ENCODE assay signal across 12 mouse cellular contexts in genomic region chr10:52217564-52217934, GRCm38 (mm10). TPM values are rescaled to one million over a fixed set of nuclear protein-coding genes. Genes with fewer than 3 reads are reported as not detected.
DNase-seq lines count a peak whose midpoint lies in the region.
"Had no signal": no experiment of that assay in that cellular context is flagged by ENCODE, and none has a peak within 500 bp of the region (broad histone marks: within the 10 kb centered on the region; RNA-seq: fewer than 3 reads in every experiment).

No protein-coding gene starts in this region.

- peak; percentile 18 for DNase-seq in layer of hippocampus, adult 11-12 months (ENCODE audit: low spot score)
- no peak for DNase-seq in layer of hippocampus, adult 8-10 months (ENCODE audit: low spot score in 2 of 2)
- DNase-seq in right cerebral cortex, postnatal 4 days: peak; percentile 35
- no peak for DNase-seq in right cerebral cortex, postnatal 36 days (ENCODE audit: low spot score in 2 of 2)
- peak; percentile 12 to 13 for DNase-seq in kidney, postnatal 36 days
- no peak for DNase-seq in spleen, adult 12 weeks (ENCODE audit: low spot score)
- no peak for DNase-seq in B cell, adult 2 months
- DNase-seq: heart, postnatal 14 days; thymus, postnatal 4 days had no signal

RNA-seq across cellular contexts. Expression of gene Dcbld1, which starts 15.9 kb away (rescaled TPM):
- total RNA-seq in layer of hippocampus, adult 8-10 months (2022): 1 to 10 TPM; 6.8 to 8.2 (median 7.7) TPM
- total RNA-seq: common myeloid progenitor, adult 5-6 weeks had no signal

RNA-seq across cellular contexts. Expression of gene Ros1, which starts 22.5 kb away (rescaled TPM):
- under 1 TPM in 1 of 4 experiments, not detected in 3; 0.05 TPM for total RNA-seq in layer of hippocampus, adult 8-10 months (2022)
- total RNA-seq: adrenal gland, adult 18-20 months; common myeloid progenitor, adult 5-6 weeks; MEL had no signal

Comparison
In these comparisons a context has a peak if more than half of its experiments do, and no peak if none do; other contexts are left out.
1. DNase-seq: peak in layer of hippocampus, adult 11-12 months (single experiment), right cerebral cortex, postnatal 4 days (single experiment) and kidney, postnatal 36 days (2 of 2); none in layer of hippocampus, adult 8-10 months (0 of 2), right cerebral cortex, postnatal 36 days (0 of 2), spleen, adult 12 weeks (single experiment) and B cell, adult 2 months (0 of 2).